25 mouse cellular contexts compared by ENCODE assay signal in the genomic region with DNA sequence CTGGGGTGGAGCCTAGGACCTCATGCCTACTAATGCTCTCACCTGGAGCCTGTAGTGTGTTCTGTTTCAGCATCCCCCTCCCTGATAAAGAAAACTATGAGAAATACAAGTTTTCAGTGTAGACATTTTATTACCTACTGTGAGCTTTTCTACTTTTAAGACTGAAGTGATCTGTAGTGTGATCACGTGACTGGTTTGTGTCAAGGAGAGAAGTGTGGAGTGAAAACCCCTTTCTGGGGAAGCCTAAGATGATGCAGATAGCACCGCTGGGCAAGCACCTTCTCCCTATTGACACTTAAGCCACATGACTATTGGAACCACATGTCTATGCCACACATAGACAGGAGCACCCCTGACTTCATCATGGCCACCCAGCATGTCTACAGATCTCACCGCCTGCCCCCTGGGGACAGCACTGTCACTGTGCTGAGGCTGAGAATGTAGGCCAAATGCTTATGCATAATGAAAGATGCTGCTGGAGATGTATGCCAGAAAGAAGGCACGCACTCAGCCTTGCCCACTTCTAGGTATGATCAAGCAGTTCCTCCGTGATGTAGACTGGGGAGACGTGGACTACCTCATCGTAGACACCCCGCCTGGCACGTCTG. TPM values are rescaled to one million over a fixed set of nuclear protein-coding genes. Genes with fewer than 3 reads are reported as not detected.
DNase-seq lines count a peak whose midpoint lies in the region; ATAC-seq and TF ChIP-seq lines count a peak whose summit lies in the region.
"Had no signal": no experiment of that assay in that cellular context is flagged by ENCODE, and none has a peak within 500 bp of the region (broad histone marks: within the 10 kb centered on the region; RNA-seq: fewer than 3 reads in every experiment).

No protein-coding gene starts in this region.

- peak; percentile 50; the same call in 1 of the 2 replicates for ATAC-seq in frontal cortex, adult (ENCODE audit: low TSS enrichment)
- ATAC-seq: CD4-positive, CD25-positive, alpha-beta regulatory T cell, adult 4 months; forebrain, embryonic 14.5 days; forebrain, embryonic 16.5 days had no signal

- H3K9me3 ChIP-seq in heart, embryonic 10.5 days = no peaks in the 10 kb centered on the region
- H3K9me3 ChIP-seq: embryonic facial prominence, embryonic 15.5 days had no signal

- no peak overlapping the region for H3K4me3 ChIP-seq in heart, embryonic 10.5 days
- peak overlapping the region; percentile 14 for H3K4me3 ChIP-seq in testis, adult 2 months (ENCODE audit: control insufficient read depth, low read depth, low read length)
- H3K4me3 ChIP-seq: embryonic facial prominence, embryonic 13.5 days; embryonic facial prominence, embryonic 15.5 days; erythroblast, embryonic 14.5 days; forebrain, embryonic 10.5 days; forebrain, embryonic 12.5 days had no signal

- no peak for DNase-seq in frontal cortex, postnatal 14 days (ENCODE audit: low spot score in 2 of 2)
- DNase-seq in heart, adult 11 months = peak; percentile 87
- no peak for DNase-seq in heart, embryonic 10.5 days (ENCODE audit: low spot score)
- no peak for DNase-seq in testis, postnatal 14 days (ENCODE audit: low spot score)
- DNase-seq: adrenal gland, adult 2 months; adrenal gland, postnatal 10 days; adrenal gland, postnatal 25 days; B cell, adult 2 months; cerebellum, adult 11 months; cerebellum, adult 18-20 months; cerebellum, adult 8-10 months; cerebellum, adult 9-11 months; cerebellum, postnatal 14 days; cerebellum, postnatal 36 days; embryo, embryonic 11 days had no signal

- 92% methylated on average over 9 of the region's 9 CpGs for WGBS in heart, embryonic 10.5 days

- no peak for TF ChIP-seq CTCF in testis, adult 2 months (IDR thresholded peaks at IDR 0.05; ENCODE audit: control insufficient read depth, insufficient read depth, insufficient replicate concordance, low read depth, low read length)

- no peaks in the 10 kb centered on the region for H3K4me1 ChIP-seq in heart, embryonic 10.5 days
- H3K4me1 ChIP-seq in testis, adult 2 months (ENCODE audit: control insufficient read depth, insufficient read depth, low read length) = no peaks in the 10 kb centered on the region
- H3K4me1 ChIP-seq: embryonic facial prominence, embryonic 13.5 days; embryonic facial prominence, embryonic 15.5 days; forebrain, embryonic 10.5 days; forebrain, embryonic 12.5 days had no signal

- H3K27ac ChIP-seq in heart, embryonic 10.5 days = no peak overlapping the region
- no peak overlapping the region for H3K27ac ChIP-seq in testis, adult 2 months (ENCODE audit: control insufficient read depth, insufficient read depth, low read depth, low read length)
- H3K27ac ChIP-seq: embryonic facial prominence, embryonic 13.5 days; embryonic facial prominence, embryonic 15.5 days; forebrain, embryonic 10.5 days; forebrain, embryonic 12.5 days had no signal

- peaks cover 97% of the 10 kb centered on the region for H3K36me3 ChIP-seq in heart, embryonic 10.5 days
- H3K36me3 ChIP-seq in testis, adult 2 months (ENCODE audit: control insufficient read depth, insufficient read depth, low read length) = no peaks in the 10 kb centered on the region; the same call in 1 of the 2 replicates

- H3K27me3 ChIP-seq in heart, embryonic 10.5 days (ENCODE audit: insufficient read depth, poor library complexity, severe bottlenecking) = no peaks in the 10 kb centered on the region
- no peaks in the 10 kb centered on the region for H3K27me3 ChIP-seq in testis, adult 2 months (ENCODE audit: control insufficient read depth, insufficient read depth, low read length)
- H3K27me3 ChIP-seq: embryonic facial prominence, embryonic 13.5 days; embryonic facial prominence, embryonic 15.5 days; forebrain, embryonic 12.5 days had no signal

- TF ChIP-seq POLR2A in testis, adult 2 months (IDR thresholded peaks at IDR 0.05; ENCODE audit: control insufficient read depth, low read depth, low read length) = no peak

RNA-seq across cellular contexts. Expression of a gene that starts 8.8 kb away (rescaled TPM):
- 60.1 and 70.9 TPM in 2 replicates for polyA plus RNA-seq in heart, embryonic 10.5 days (2016; fragmentation: Nextera tagmentation; extraction: Ambion mirVana)
- polyA plus RNA-seq in testis, adult 2 months (2012; rRNA removed) = 19.0 and 20.6 TPM in 2 replicates

RNA-seq across cellular contexts. Expression of a gene that starts 25.3 kb away (rescaled TPM):
- polyA plus RNA-seq in heart, embryonic 10.5 days (2016; fragmentation: Nextera tagmentation; extraction: Ambion mirVana) = 0.11 and 0.23 TPM in 2 replicates
- 224 and 226 TPM in 2 replicates for polyA plus RNA-seq in testis, adult 2 months (2012; rRNA removed)
- polyA plus RNA-seq: adrenal gland, adult 2 months; CD4-positive, CD25-positive, alpha-beta regulatory T cell, adult 4 months; erythroblast, embryonic 14.5 days had no signal

RNA-seq across cellular contexts. Expression of a gene that starts 26.6 kb away (rescaled TPM):
- 6.0 and 9.2 TPM in 2 replicates for polyA plus RNA-seq in heart, embryonic 10.5 days (2016; fragmentation: Nextera tagmentation; extraction: Ambion mirVana)
- 0.30 and 0.37 TPM in 2 replicates for polyA plus RNA-seq in testis, adult 2 months (2012; rRNA removed)
- polyA plus RNA-seq: erythroblast, embryonic 14.5 days had no signal

RNA-seq across cellular contexts. Expression of a gene that starts 59.3 kb away (rescaled TPM):
- 0.05 and 0.27 TPM in 2 replicates for polyA plus RNA-seq in heart, embryonic 10.5 days (2016; fragmentation: Nextera tagmentation; extraction: Ambion mirVana)
- polyA plus RNA-seq in testis, adult 2 months (2012; rRNA removed) = 0.07 and 0.22 TPM in 2 replicates
- polyA plus RNA-seq: erythroblast, embryonic 14.5 days had no signal

Comparison
In these comparisons a context has a peak if more than half of its experiments do, and no peak if none do; other contexts are left out.
1. RNA of a gene that starts 25.3 kb away (polyA plus RNA-seq): 224 to 226 TPM in testis, adult 2 months; 0.11 to 0.23 TPM in heart, embryonic 10.5 days; every median in the first group is over 100 times any median in the second.